Mouse (Mus musculus) embryonic fibroblast, embryonic 13.5 days (primary cell): ENCODE measurements at regions not wholly inside any gene's neighbourhood (a gene's known extent, or its start where the extent isn't known, plus 50 kb on each side); places are given as distances from the start of the nearest gene placed in this dataset.

ENCODE experiments used
- CTCF ChIP-seq: IDR thresholded peaks from 2 replicates; pipeline ENCODE4 v1.5.1; 2011; ENCODE audit warnings: mild to moderate bottlenecking, control low read depth, low read length, moderate library complexity, borderline replicate concordance; ENCODE audit not compliant: insufficient read depth
- POLR2A ChIP-seq: IDR thresholded peaks from 2 replicates; pipeline ENCODE4 v1.6.1; 2011; ENCODE audit warnings: low read depth, mild to moderate bottlenecking, control low read depth, low read length, moderate library complexity

- TF ChIP-seq CTCF: no peak
- no peak for TF ChIP-seq POLR2A
Measured at GRCm38 (mm10) chr10:114996400-114996799, 188.4 kb downstream of the Tph2 start.
